Mouse (Mus musculus) common myeloid progenitor, adult 5-6 weeks (primary cell): Measurements from ENCODE around the gene Eif4b. TPM values are rescaled to one million over a fixed set of nuclear protein-coding genes. Genes with fewer than 3 reads are reported as not detected.

ENCODE experiments used
- ATAC-seq: replicated peaks from 2 replicates; pipeline ENCODE4 v1.8.0; 2016; ENCODE audit warnings: low read depth, mild to moderate bottlenecking, moderate TSS enrichment, inconsistent platforms; ENCODE audit not compliant: poor library complexity, severe bottlenecking
- total RNA-seq: library from RNA; stranded (forward); fragments of 200-1000, 187-1606 nt; gene quantifications from 2 replicates; pipeline ENCODE4 v1.2.3, GENCODE M21; 2017

The Eif4b gene
- total RNA-seq, 1 experiment from 2014 or later: 502 TPM

GRCm38 (mm10) chr15:102146089-102146488 lies 72.5 kb downstream of the Eif4b start:
- no peak for ATAC-seq

Other genes starting within 250 kb of the Eif4b start
- not detected in 2 replicates for gene Krt1, start 223.0 kb upstream of the Eif4b start, total RNA-seq
- not detected in 2 replicates for gene Krt77, start 204.1 kb upstream of the Eif4b start, total RNA-seq
- gene Krt76, start 180.9 kb upstream of the Eif4b start, total RNA-seq: not detected in 2 replicates
- not detected in 2 replicates for gene Krt4, start 149.0 kb upstream of the Eif4b start, total RNA-seq
- not detected in 2 replicates for gene Krt79, start 133.4 kb upstream of the Eif4b start, total RNA-seq
- not detected in 2 replicates for gene Krt78, start 119.5 kb upstream of the Eif4b start, total RNA-seq
- not detected in 2 replicates for gene Krt8, start 69.3 kb upstream of the Eif4b start, total RNA-seq
- 15.7 and 19.7 TPM in 2 replicates for gene Krt18, start 45.6 kb upstream of the Eif4b start, total RNA-seq
- not detected in 2 replicates for gene Tns2, start 26.6 kb downstream of the Eif4b start, total RNA-seq
- 9.7 and 15.5 TPM in 2 replicates for gene Spryd3, start 62.5 kb downstream of the Eif4b start, total RNA-seq
- gene Igfbp6, start 70.6 kb downstream of the Eif4b start, total RNA-seq: not detected in 2 replicates
- 3.3 and 6.3 TPM in 2 replicates for gene Soat2, start 76.8 kb downstream of the Eif4b start, total RNA-seq
- 33.7 and 35.4 TPM in 2 replicates for gene Zfp740, start 129.5 kb downstream of the Eif4b start, total RNA-seq
- gene Csad, start 131.0 kb downstream of the Eif4b start, total RNA-seq: 7.0 and 27.8 TPM in 2 replicates
- 81.3 and 108 TPM in 2 replicates for gene Itgb7, start 158.2 kb downstream of the Eif4b start, total RNA-seq
- gene Rarg, start 183.7 kb downstream of the Eif4b start, total RNA-seq: 1.2 and 3.9 TPM in 2 replicates
- not detected in 2 replicates for gene Gm9918, start 196.8 kb downstream of the Eif4b start, total RNA-seq
- 16.8 and 21.0 TPM in 2 replicates for gene Mfsd5, start 205.7 kb downstream of the Eif4b start, total RNA-seq
- 24.6 and 39.7 TPM in 2 replicates for gene Espl1, start 222.5 kb downstream of the Eif4b start, total RNA-seq